Mouse (Mus musculus) retina, postnatal 1 day (tissue): Measurements from ENCODE around the gene Cdca7.
A peak's percentile ranks its signal among the peaks of the same experiment; 100 is the strongest.

Experiments
- DNase-seq: peaks from one replicate; pipeline ENCODE4 v3.0.0-alpha.2; 2012

The Cdca7 gene

DNA sequence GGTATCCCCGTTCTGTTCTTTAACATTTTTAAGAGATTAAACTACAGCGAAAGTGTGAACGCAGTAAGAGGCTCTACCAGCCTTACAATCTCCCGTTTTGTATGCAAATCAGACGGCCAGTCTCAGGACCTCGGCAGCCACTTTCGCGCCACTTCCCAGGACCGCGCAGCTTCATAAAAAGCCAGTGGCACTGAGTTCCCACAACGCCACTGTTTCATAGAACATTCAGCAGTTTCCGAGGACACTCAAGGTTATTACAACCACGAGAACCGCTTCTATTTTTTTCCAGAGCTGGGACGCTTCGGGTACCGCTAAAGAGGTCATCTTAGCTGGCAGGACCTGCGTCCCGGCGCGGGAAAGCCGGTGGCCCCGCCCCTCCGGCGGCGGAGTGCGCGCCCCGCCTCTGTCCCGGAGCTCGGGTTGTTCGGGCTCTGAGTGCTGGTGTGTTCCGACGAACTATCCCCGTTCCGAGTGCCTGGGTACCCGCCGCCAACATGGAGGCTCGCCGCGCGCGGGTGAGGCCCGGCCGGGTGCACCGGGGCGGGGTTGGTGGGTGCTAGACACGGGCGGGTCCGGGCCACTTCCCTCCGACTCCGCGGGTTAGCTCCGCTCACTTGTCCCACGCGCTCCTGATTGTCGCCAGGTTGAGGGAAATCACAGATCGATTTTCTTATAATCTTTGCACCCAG lies at the start of gene Cdca7:
TSS of gene Cdca7 (plus strand) at position 363 of the 689 bp plus-strand sequence.
- DNase-seq: peak; percentile 90

DNA sequence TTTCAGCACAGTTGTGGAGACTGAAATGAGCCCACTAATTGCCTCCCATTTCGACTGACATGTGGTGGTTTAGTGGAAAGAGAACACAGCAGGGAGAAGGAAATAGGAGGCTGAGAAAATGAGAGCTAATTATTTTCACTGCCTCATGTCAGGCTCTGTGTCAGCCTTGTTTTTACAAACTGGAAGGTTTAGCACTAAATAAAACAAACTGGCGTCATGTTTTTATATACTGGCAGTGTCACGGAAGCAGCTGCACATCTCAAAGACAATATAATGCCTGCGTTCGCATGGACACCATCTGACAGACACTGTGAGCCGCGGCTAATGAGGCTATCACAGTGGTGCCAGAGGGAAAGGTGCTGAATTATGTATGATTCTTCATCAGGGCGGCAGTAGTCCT lies 49.2 kb upstream of the Cdca7 start:
- DNase-seq: peak; percentile 82

DNA sequence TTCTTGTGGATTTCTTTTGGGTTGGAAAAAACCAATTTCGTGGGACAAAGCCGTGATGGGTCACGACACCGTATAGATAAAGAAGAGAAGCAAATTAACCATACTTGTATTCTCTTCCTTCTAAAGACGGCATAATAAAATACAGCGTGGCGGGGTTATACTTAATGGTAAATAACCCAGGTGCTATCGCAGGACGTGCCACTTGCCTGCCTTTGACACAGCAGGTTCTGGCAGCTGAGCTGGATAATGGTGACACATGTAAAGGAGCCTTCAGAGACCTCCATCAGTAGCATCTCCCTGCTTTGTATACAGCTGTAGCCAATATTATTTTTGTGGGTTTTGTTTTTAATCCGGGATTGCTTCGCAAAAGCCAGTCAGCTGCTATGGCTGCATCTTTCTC lies 48.7 kb upstream of the Cdca7 start:
- DNase-seq: peak; percentile 30

DNA sequence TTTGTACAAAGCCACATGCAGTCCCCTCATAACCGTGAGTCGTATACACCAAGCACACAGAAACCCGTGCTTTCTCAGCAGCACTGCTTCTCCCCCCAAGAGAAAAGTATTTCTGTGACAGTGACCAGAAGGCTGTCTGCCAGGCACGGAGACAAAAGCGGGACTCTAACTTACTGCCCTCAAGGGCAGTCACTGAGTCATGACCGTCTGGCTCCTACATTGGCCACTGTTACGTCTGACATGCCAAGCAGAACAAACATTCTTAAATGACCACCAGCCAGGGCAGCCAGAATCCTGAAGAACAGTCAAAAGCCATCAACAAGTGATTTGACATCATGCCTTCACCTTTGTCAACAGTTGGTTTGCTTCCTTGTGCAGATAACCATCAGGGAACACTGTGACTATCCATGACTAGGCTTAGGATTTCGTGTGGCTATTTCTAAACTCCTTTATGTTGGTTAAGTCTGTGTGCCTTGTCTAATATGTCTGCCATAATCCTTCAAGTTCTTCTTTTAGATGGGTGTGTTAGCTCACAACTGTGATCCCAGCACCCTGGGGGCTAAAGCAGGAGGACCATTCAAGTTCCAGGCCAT lies 36.9 kb upstream of the Cdca7 start:
- no peak for DNase-seq

DNA sequence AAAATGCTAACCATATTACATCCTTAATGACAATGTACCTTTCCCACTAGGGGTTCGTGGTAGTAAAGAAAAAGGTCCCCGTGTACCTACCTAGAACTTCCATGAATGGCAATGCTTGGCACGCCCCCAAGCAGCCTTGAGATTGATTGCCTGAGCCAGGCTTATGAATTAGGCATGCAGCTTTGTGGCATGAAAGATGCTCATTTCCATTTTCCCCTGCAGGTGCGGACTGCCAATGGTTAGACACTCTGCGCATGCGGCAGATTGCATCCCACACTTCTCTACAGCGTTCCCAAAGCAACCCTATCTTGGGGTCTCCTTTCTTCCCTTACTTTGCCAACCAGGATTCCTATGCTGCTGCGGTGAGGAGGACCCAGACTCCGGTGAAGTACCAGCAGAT lies 34.9 kb upstream of the Cdca7 start:
- DNase-seq: no peak

DNA sequence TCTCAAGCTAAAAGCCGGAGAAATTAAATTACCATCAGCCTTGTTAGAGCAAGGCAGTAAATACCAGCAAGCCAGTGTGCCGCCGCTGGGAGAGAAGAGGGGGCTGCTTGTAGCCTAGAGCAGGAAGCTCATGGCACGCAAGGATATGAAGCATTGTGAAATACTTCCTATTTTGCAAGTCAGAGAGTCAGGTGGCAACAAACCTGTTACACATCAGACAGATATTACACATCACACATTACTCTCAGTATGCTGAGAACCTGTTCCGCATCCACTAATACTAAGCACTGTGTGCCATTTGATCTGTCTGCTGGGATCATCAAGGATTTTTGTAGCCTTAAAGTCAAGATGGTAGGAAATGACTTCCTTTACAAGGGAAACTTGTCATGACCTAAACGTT lies 33.1 kb upstream of the Cdca7 start:
- no peak for DNase-seq

DNA sequence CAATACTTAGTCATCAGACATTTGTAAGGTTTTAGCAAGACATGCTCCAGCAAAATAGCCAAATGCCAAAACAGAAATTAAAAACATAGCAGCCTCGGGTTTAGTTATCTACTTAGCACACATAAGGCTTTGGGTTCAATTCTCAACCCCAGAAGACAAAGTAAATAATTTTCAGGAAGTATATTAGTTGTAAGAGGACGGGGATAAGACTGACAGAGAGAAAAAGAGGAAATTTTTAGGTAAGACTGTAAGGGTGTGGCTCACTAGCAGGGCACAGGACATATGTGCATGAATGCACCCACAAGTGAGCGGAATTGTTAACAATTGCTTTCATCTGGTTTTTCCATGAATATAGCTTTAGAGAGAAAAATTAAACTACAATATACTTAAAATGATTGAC lies 32.0 kb upstream of the Cdca7 start:
- no peak for DNase-seq

DNA sequence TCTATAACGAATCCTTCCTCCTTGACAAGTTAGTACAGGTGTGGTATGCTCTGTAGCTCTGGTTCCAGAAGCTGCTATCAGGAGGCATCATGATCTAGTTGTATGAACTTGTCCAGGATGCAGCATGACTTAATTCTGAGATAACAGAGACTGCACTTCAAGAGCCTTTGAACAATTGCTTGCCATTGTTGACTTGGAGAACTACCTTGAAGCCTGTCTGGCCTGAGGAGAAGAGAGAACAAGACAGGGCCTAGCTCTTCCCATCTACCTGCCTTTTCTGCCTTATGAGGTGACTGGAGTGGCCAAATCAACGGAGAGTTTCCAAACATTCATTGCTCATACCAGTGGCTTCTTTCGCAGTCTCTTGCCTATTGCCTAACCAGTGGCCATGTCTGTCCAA lies 29.9 kb upstream of the Cdca7 start:
- DNase-seq: no peak

DNA sequence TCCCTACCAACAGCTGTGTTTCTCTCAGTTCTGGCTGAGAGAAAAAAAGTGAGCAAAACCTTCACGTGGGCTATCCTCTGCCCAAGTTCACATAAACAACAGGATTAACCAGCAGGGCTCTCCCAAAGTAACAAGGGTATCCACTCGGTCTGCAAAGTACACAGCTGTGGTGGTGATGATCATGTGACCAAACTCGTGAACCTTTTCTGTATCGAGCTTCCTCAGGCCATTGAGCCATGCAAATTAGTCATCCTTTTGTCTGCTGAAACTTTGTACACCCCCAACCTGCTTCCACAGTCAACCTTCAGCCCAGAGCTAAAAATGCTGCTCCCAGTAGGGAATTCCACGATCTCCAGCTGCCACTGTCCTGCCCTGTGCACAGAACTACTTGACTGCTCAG lies 29.3 kb upstream of the Cdca7 start:
- no peak for DNase-seq

DNA sequence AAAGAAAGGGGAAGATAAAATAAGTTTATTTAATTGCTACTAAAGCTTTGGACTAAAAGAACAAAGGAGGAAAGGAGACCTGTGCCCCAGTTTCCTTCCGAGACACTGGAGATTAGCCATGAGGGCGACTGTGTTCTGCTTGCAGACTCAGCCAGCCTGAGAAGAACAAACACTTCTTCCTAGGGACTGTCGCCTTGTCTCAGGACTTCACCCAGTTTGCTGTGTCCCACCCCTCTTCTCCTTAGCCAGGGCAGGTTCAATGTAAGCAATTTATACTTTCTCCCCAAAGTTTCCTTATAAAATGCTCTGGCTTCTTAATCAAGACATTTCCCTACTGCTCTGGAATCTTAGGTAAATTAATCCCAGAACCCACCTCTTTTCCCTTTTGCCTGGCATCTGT lies 22.4 kb upstream of the Cdca7 start:
- no peak for DNase-seq

DNA sequence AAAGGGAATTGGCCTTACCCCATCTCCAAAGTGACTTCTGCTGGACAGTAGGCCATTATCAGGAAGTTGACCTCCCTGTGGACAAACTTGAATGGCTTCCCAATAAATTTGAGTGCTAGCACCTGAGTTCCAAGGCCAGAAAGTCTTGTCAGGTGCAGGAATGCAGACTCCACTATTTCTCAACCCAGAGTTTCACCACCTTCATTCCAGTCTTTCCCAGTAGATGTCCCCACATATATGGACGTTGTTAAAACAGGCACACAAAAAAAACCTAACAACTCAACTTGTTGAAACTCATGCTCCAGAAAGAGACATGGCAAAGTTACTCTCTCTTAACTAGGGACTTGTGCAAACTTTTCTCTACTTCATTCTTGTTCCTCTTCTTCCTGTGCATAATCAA lies 19.8 kb upstream of the Cdca7 start:
- no peak for DNase-seq

DNA sequence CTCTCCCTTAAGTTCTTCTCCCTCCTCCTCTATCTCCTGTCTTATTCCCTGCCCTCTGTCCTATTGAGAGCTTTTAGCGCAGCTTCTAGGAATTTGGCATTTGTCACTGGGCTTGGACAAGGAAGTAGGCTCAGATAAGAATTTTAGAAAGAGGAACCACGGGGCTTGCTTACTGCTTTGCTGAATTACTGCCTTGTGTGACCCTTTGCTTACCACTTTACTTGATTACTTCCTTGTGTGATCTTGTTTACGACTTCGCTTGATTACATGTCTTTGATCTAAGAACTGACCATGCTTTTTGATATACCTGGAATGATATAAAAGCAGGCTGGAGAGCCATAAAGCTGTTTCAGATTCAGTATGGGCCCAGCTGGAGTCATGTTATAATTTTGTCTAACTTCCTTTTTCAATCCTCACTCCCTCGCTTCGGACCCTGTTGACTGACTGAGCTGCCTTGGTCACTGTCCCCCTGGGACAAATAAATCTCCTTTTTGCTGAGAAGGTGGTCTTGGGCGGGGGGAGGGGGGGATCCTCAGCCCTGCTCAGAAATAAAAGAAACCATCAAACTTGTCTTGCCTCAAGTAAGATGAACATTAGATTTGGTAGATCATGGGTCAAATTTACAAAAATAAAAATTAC lies 11.5 kb upstream of the Cdca7 start:
- DNase-seq: no peak

DNA sequence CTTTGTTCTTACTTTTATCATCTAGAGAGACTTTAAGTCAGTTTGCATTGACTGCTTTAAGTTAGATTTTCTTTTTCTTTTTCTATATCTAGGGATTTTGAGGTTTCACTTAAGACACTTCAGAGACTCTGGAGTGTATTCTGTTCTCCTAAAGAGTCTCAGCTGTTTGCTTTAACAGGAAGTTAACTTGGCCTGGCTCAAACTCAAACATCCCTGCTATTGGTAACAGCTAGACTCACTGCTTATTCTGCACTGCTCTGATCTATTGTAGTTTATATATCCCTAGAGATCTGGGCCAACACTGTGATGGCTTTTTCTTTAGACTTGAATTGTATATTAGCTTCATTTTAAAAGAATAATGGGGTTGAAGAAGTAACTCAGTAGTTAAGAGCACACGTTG lies 8.4 kb upstream of the Cdca7 start:
- DNase-seq: no peak

DNA sequence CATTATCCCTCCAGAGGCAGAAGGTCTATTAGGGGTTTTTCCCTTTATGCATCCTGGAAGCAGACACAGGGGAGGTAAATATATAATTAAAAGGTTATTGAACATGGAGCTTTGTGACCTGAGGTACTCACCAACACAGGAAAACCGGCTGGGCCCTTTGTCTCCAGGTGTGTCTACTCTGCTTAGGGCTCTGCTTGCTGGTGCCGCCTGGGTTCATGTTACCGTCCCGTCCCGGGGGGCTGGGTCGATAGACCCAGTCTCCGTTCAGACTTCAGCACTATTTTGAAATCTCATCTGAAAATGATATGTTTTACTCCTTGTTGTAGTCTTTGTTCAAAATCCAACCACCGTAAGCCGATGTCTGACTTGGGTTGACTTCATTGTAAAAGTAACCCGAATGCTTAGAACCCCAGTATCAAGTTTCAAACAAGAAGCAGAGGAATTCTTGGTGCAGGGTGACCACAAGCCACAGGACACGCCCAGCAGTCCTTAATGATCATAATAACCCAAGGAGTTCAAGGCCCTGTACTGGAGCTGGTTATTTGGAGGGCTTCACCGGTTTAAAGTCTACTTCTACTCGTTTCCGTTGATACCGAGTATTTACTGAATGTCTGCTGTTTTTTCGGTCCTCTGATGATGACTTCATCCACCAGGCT lies 4.4 kb upstream of the Cdca7 start:
- DNase-seq: no peak

DNA sequence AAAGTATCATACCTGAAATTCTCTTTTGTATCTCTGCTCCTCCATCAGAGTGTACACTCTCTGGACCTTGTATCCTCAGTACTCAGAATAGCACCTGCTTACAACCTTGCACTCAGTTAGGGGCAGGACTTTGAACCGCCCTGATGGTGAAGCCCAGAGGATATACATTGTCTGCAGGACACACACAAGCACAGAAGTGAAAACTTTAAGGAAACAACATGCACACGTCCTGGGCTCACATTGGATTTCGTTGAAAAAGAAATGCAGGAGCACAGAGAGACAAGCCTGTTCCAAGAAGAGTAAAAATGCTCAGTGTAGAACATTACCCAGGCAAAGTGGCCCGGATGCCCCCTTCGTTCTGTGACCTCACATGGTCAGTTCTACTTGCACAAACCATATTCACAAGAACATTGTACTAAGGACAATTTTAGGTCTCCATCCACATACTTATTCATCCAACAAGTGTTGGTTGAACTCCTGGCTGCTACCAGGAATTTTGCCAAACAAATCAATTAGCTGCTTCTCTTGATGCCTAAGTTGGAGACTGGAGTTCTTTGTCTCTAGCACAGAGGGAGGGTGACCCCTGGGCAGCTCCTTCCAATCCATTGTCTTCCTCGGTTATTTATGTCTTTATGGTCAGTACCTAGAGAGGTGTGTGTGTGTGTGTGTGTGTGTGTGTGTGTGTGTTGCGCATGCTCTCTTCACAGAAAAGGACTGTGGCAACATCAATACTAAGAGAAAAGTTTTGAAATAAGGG lies 1.2 kb upstream of the Cdca7 start:
- peak; percentile 82 for DNase-seq

DNA sequence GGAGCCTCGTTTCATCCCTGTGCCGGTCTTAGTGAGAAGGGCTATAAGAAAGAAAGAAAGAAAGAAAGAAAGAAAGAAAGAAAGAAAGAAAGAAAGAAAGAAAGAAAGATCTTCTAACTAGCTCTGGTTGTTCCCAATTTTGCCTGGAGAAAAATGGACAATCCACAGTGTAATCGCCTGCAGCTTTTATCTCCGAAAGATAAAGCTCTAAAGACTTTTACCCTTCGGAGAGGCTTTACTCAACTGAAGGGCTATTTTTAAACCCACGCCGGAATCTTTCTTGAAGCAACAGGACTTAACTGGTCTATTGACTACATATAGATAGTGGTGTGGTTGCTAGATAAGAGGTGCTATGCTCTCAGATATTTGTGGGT lies 549 bp upstream of the Cdca7 start:
- no peak for DNase-seq

DNA sequence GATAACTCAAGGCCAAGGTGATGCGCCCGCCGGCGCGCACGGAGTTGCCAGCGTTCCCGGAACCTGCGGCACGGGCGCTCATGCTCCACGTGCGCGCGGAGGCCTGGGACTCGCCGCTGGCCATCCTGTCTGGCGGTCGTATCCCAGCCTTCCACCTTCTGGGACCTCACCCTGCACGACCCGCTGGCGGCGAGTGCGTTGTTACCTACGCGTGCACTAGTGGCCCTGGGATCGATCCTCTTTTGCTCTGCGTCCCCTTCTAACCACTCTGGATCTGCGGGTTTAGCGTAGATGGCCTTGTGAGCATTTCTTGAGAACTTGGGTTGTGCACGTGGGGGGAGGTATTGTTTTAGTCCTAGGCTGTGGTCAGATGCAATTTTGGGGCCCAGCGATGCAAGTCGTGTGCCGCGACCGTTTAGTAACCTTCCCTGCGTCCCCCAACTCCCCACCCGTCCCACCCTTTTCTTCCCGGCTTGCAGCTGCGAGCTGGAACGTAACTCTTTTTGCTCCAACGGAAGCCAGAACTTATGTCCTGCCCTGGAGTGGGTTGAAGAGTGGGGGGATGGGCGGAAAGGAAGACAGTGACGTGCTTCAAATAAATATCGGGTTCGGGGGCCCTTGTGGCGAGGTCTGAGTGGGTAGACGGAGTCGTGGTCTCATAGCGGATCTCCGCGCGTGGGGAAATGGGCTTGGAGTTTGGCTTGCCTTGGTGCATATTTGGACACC lies 690 bp downstream of the Cdca7 start:
- DNase-seq: peak; percentile 66

DNA sequence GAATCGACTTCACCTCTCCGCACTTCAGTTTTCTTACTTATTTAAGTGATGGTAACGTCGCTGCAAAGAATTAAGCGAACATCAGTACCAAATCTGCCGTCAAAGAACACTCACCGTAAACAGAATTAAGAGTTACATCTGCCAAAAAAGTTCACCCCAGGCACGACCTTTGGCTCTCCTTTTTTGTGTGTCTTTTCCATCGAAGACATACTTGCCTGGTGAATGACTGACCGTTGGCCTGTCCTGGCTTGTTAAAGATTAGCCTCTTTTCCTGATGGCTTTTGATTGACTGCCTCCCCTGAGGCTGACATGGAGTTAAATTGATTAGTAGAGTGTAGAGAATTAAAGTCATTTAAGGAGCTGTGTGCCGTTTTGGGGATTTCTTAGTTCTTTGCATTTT lies 1.3 kb downstream of the Cdca7 start:
- DNase-seq: no peak

DNA sequence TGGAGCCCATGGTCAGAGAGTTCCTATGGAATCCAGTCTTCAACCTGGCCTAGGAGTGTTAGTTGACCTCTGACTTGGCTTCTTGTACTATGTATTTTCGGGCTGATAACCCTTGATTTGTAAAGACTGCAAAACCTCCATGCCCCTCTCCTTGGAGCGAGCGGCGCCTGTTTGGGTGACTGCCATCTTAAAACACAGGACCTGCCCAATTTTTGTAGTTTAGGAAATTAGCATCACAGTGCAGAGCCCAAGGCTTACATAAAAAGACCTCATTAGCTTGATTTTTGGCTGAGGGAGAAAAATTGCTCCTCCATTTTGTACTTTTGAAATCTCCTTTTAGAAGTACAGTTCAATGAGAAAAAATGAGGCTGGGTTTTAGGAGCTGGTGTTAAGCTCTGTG lies 2.2 kb downstream of the Cdca7 start:
- no peak for DNase-seq

DNA sequence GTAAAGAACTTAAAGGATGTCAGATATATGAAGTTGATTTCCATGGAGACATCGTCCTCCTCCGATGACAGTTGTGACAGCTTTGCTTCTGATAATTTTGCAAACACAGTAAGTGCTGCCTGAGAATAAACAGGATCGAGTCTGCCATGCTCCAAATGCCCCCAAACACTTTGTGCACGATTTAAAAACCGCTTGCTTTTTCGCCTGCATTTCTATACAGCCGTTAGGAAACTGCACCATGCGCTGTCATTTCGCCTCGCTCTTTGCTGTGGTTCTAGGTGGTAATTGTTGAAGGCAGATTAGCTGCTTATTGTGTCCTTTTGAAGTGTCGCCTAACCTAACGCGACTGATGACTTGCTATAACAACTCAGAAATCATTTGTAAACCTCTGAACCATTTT lies 3.0 kb downstream of the Cdca7 start:
- DNase-seq: no peak

DNA sequence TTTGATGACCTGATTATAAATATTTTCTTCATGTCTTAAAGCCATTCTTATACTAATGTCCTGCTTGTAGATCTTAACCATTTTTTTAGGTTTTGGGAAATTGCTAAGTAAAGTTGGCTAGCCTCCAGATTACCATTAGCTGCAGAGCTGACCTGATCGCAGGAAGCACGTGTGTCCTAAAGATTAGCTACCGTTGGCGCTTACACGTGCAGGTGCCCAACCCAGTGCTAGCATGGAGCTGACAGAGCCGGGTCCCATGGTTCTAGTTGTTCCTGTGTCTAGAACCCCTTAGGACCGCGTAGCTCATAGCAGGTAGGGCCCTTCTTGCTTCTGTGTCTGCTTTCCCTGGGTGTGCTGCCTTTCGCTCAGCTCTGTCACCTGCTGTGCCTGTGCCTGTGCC lies 3.9 kb downstream of the Cdca7 start:
- DNase-seq: no peak

DNA sequence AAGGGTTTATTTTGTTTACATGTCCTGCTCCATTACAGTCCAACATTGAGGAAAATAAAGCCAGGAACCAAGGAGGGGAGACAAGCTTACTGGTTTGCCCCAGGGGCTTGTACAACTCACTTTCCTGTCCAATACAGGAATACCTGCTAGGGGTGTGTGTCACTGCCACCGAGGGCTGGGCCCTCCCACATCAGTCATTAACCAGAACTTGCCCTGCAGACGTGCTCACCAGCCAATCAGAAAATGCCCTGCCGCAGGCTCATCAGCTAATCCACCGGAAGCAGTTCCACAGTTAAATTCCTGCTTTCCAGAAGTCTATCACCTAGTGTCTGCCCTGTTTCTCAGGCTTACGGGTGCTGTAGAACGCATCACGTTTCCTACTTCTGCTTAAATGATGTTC lies 15.7 kb downstream of the Cdca7 start:
- no peak for DNase-seq

DNA sequence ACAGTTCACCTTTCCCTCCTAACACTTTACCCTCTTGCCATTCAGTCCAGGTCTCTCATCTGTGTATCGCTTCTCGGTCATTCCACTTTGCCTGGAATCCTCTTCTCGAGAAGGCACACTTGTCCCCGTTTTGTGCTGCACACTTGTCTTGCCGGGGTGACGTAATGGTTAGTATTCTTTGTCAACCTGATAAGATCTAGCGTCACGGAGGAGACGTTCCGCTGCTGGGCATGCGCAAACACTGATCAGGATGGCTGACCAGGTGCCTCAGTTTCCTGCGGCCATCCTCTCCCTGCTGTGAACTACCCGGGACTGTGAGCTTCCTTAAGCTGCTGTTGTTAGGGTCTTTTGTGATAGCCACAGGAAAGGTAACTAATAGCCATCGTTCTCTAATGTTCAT lies 17.1 kb downstream of the Cdca7 start:
- DNase-seq: no peak
